10 mouse cellular contexts compared by ENCODE assay signal in genomic region chr3:94465632-94466430, GRCm38 (mm10). TPM values are rescaled to one million over a fixed set of nuclear protein-coding genes. Genes with fewer than 3 reads are reported as not detected.
DNase-seq lines count a peak whose midpoint lies in the region; ATAC-seq lines count a peak whose summit lies in the region.
"Had no signal": no experiment of that assay in that cellular context is flagged by ENCODE, and none has a peak within 500 bp of the region (broad histone marks: within the 10 kb centered on the region; RNA-seq: fewer than 3 reads in every experiment).

No protein-coding gene starts in this region.

- 37% methylated on average over 13 of the region's 13 CpGs for WGBS in hindbrain, embryonic 13.5 days
- 51% methylated on average over 13 of the region's 13 CpGs for WGBS in midbrain, embryonic 10.5 days
- 75% methylated on average over 13 of the region's 13 CpGs for WGBS in liver, embryonic 11.5 days

- peak; percentile 76 to 91 for DNase-seq in left cerebral cortex, postnatal 14 days (ENCODE audit: low spot score in 2 of 2)
- no peak for DNase-seq in left cerebral cortex, postnatal 4 days
- DNase-seq in midbrain, embryonic 10.5 days (ENCODE audit: low spot score), result no peak
- DNase-seq in telencephalon, adult 2 months (ENCODE audit: low read depth, low spot score), result peak; percentile 87
- DNase-seq in liver, embryonic 11.5 days (ENCODE audit: low spot score), result no peak
- DNase-seq in cerebellum, postnatal 36 days, result no peak
- DNase-seq in heart, adult 8-10 months (ENCODE audit: low spot score), result no peak
- DNase-seq: liver, embryonic 13.5 days had no signal

- peak overlapping the region; percentile 59 for H3K9ac ChIP-seq in hindbrain, embryonic 13.5 days
- H3K9ac ChIP-seq in liver, embryonic 11.5 days (ENCODE audit: low read depth, low read length), result no peak overlapping the region
- H3K9ac ChIP-seq: liver, embryonic 13.5 days had no signal

- intact Hi-C loops in left cerebral cortex, postnatal 14 days (cut with DNase I), result no loop called here
- intact Hi-C loops in left cerebral cortex, postnatal 4 days (cut with DNase I), result no loop called here

- no peak overlapping the region for H3K4me2 ChIP-seq in hindbrain, embryonic 13.5 days
- H3K4me2 ChIP-seq in liver, embryonic 11.5 days, result no peak overlapping the region
- H3K4me2 ChIP-seq: liver, embryonic 13.5 days had no signal

- peaks cover 39% of the 10 kb centered on the region for H3K4me1 ChIP-seq in hindbrain, embryonic 13.5 days (replicated peaks)
- peaks cover 31% of the 10 kb centered on the region for H3K4me1 ChIP-seq in midbrain, embryonic 10.5 days
- H3K4me1 ChIP-seq in liver, embryonic 11.5 days (replicated peaks; ENCODE audit: control insufficient read depth, insufficient read depth, low read length), result no peaks in the 10 kb centered on the region
- H3K4me1 ChIP-seq: liver, embryonic 13.5 days had no signal

- H3K27ac ChIP-seq in hindbrain, embryonic 13.5 days, result peak overlapping the region; percentile 94
- peak overlapping the region; percentile 71 for H3K27ac ChIP-seq in midbrain, embryonic 10.5 days (replicated peaks)
- H3K27ac ChIP-seq in liver, embryonic 11.5 days (ENCODE audit: low read depth, low read length), result no peak overlapping the region
- H3K27ac ChIP-seq: liver, embryonic 13.5 days had no signal

- no peaks in the 10 kb centered on the region for H3K36me3 ChIP-seq in hindbrain, embryonic 13.5 days
- no peaks in the 10 kb centered on the region for H3K36me3 ChIP-seq in midbrain, embryonic 10.5 days
- H3K36me3 ChIP-seq in liver, embryonic 11.5 days (ENCODE audit: control insufficient read depth, insufficient read depth, low read length), result no peaks in the 10 kb centered on the region
- H3K36me3 ChIP-seq: liver, embryonic 13.5 days had no signal

- H3K9me3 ChIP-seq in hindbrain, embryonic 13.5 days, result no peaks in the 10 kb centered on the region
- no peaks in the 10 kb centered on the region for H3K9me3 ChIP-seq in midbrain, embryonic 10.5 days (replicated peaks)
- H3K9me3 ChIP-seq in liver, embryonic 11.5 days (ENCODE audit: control insufficient read depth, low read length), result no peaks in the 10 kb centered on the region
- H3K9me3 ChIP-seq: liver, embryonic 13.5 days had no signal

- no peak overlapping the region for H3K4me3 ChIP-seq in hindbrain, embryonic 13.5 days
- no peak overlapping the region for H3K4me3 ChIP-seq in midbrain, embryonic 10.5 days
- H3K4me3 ChIP-seq in liver, embryonic 11.5 days (ENCODE audit: low read depth, low read length), result no peak overlapping the region
- H3K4me3 ChIP-seq: liver, embryonic 13.5 days; myocyte had no signal

- ATAC-seq in hindbrain, embryonic 13.5 days (ENCODE audit: low FRiP score), result peak; percentile 63
- no peak for ATAC-seq in liver, embryonic 11.5 days (replicated peaks; ENCODE audit: low FRiP score)

- H3K27me3 ChIP-seq in hindbrain, embryonic 13.5 days, result no peaks in the 10 kb centered on the region
- H3K27me3 ChIP-seq in midbrain, embryonic 10.5 days (ENCODE audit: low read depth, poor library complexity, severe bottlenecking), result no peaks in the 10 kb centered on the region
- no peaks in the 10 kb centered on the region for H3K27me3 ChIP-seq in liver, embryonic 11.5 days (replicated peaks; ENCODE audit: control insufficient read depth, insufficient read depth, low read length)
- H3K27me3 ChIP-seq: liver, embryonic 13.5 days had no signal

RNA-seq across cellular contexts. Expression of gene Celf3, which starts 12.3 kb away (rescaled TPM):
- total RNA-seq in left cerebral cortex, postnatal 14 days (2021), result 100 to 1,000 TPM; 207 to 232 TPM
- total RNA-seq in left cerebral cortex, postnatal 4 days (2021), result 100 to 1,000 TPM; 243 to 274 TPM
- 294 and 312 TPM in 2 replicates for polyA plus RNA-seq in hindbrain, embryonic 13.5 days (2015; fragmentation: Nextera tagmentation; extraction: Ambion mirVana)
- polyA plus RNA-seq in midbrain, embryonic 10.5 days (2016; fragmentation: Nextera tagmentation; extraction: Ambion mirVana), result 69.0 and 128 TPM in 2 replicates
- 2.9 and 3.8 TPM in 2 replicates for polyA plus RNA-seq in liver, embryonic 11.5 days (2014; fragmentation: Nextera tagmentation; extraction: Ambion mirVana)
- under 1 TPM in 1 of 4 experiments, not detected in 3; 0.12 TPM for total RNA-seq in heart, adult 8-10 months (2022)

RNA-seq across cellular contexts. Expression of gene Riiad1, which starts 14.3 kb away (rescaled TPM):
- 1 to 10 TPM; 6.5 to 7.3 TPM for total RNA-seq in left cerebral cortex, postnatal 14 days (2021)
- 1 to 10 TPM; 6.4 to 7.1 TPM for total RNA-seq in left cerebral cortex, postnatal 4 days (2021)
- 25.0 and 27.1 TPM in 2 replicates for polyA plus RNA-seq in hindbrain, embryonic 13.5 days (2015; fragmentation: Nextera tagmentation; extraction: Ambion mirVana)
- 8.4 and 12.5 TPM in 2 replicates for polyA plus RNA-seq in midbrain, embryonic 10.5 days (2016; fragmentation: Nextera tagmentation; extraction: Ambion mirVana)
- polyA plus RNA-seq in liver, embryonic 11.5 days (2014; fragmentation: Nextera tagmentation; extraction: Ambion mirVana), result 0.53 TPM in 1 of 2 replicates, not detected in the other
- total RNA-seq in heart, adult 8-10 months (2022), result 1 to 10 TPM in 3 of 4 experiments, under 1 TPM in 1; 0.95 to 2.1 (median 1.1) TPM
- polyA plus RNA-seq: liver, embryonic 13.5 days had no signal

RNA-seq across cellular contexts. Expression of gene Oaz3, which starts 22.1 kb away (rescaled TPM):
- not detected for total RNA-seq in left cerebral cortex, postnatal 14 days (2021)
- not detected for total RNA-seq in left cerebral cortex, postnatal 4 days (2021)
- 1.0 and 1.5 TPM in 2 replicates for polyA plus RNA-seq in hindbrain, embryonic 13.5 days (2015; fragmentation: Nextera tagmentation; extraction: Ambion mirVana)
- polyA plus RNA-seq in midbrain, embryonic 10.5 days (2016; fragmentation: Nextera tagmentation; extraction: Ambion mirVana), result 0.58 and 0.65 TPM in 2 replicates
- polyA plus RNA-seq in liver, embryonic 11.5 days (2014; fragmentation: Nextera tagmentation; extraction: Ambion mirVana), result 0.51 and 0.53 TPM in 2 replicates
- under 1 TPM in 1 of 4 experiments, not detected in 3; 0.41 TPM for total RNA-seq in heart, adult 8-10 months (2022)

RNA-seq across cellular contexts. Expression of gene Mrpl9, which starts 22.7 kb away (rescaled TPM):
- 10 to 100 TPM; 38.3 to 40.0 TPM for total RNA-seq in left cerebral cortex, postnatal 14 days (2021)
- total RNA-seq in left cerebral cortex, postnatal 4 days (2021), result 10 to 100 TPM; 39.2 to 39.9 TPM
- 58.8 and 62.2 TPM in 2 replicates for polyA plus RNA-seq in hindbrain, embryonic 13.5 days (2015; fragmentation: Nextera tagmentation; extraction: Ambion mirVana)
- polyA plus RNA-seq in midbrain, embryonic 10.5 days (2016; fragmentation: Nextera tagmentation; extraction: Ambion mirVana), result 71.7 and 72.9 TPM in 2 replicates
- 84.9 and 87.3 TPM in 2 replicates for polyA plus RNA-seq in liver, embryonic 11.5 days (2014; fragmentation: Nextera tagmentation; extraction: Ambion mirVana)
- 10 to 100 TPM; 57.4 to 69.0 (median 61.9) TPM for total RNA-seq in heart, adult 8-10 months (2022)

RNA-seq across cellular contexts. Expression of gene Tdrkh, which starts 52.8 kb away (rescaled TPM):
- total RNA-seq in left cerebral cortex, postnatal 14 days (2021), result 10 to 100 TPM; 35.2 to 36.0 TPM
- 10 to 100 TPM; 46.8 to 51.0 TPM for total RNA-seq in left cerebral cortex, postnatal 4 days (2021)
- polyA plus RNA-seq in hindbrain, embryonic 13.5 days (2015; fragmentation: Nextera tagmentation; extraction: Ambion mirVana), result 58.8 and 59.7 TPM in 2 replicates
- 45.2 and 53.8 TPM in 2 replicates for polyA plus RNA-seq in midbrain, embryonic 10.5 days (2016; fragmentation: Nextera tagmentation; extraction: Ambion mirVana)
- 10.4 and 11.4 TPM in 2 replicates for polyA plus RNA-seq in liver, embryonic 11.5 days (2014; fragmentation: Nextera tagmentation; extraction: Ambion mirVana)
- 1 to 10 TPM; 4.5 to 7.0 (median 6.1) TPM for total RNA-seq in heart, adult 8-10 months (2022)

Comparison
In these comparisons a context has a peak if more than half of its experiments do, and no peak if none do; other contexts are left out.
1. DNase-seq: peak in left cerebral cortex, postnatal 14 days (2 of 2) and telencephalon, adult 2 months (single experiment); none in left cerebral cortex, postnatal 4 days (single experiment), midbrain, embryonic 10.5 days (single experiment), liver, embryonic 11.5 days (single experiment), cerebellum, postnatal 36 days (0 of 2) and heart, adult 8-10 months (single experiment).
2. RNA of gene Celf3, which starts 12.3 kb away (total RNA-seq): 243 to 274 TPM in left cerebral cortex, postnatal 4 days and 207 to 232 TPM in left cerebral cortex, postnatal 14 days; 0.12 TPM in heart, adult 8-10 months; every median in the first group is over 100 times any median in the second.